Mouse (Mus musculus): ENCODE measurements at regions not wholly inside any gene's neighbourhood (a gene's known extent, or its start where the extent isn't known, plus 50 kb on each side); places are given as distances from the start of the nearest gene placed in this dataset.

DNA sequence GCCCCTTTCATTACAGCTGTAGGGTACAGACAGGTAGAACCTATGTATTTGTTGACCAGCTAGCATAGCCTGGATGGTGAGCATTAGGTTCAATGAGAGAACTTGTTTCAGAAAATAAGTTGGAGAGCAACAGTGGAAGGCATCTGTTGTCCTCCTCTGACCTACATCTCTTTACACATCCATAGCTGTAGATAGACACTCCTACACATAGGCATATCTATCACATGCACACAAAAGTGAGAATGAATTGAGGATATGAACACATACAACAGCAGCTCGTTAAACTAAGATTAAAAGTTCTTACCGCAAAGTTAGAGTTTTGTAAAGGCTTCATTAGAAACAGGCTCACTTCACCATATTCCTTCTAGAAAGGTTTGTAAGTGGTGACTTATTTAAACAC lies 198.1 kb downstream of the Col12a1 start:
- H3K36me3 ChIP-seq (ENCODE audit: control insufficient read depth, insufficient read depth, low read length) = no peaks in the 10 kb centered on the region
- ATAC-seq (ENCODE audit: low FRiP score, low TSS enrichment) (no peak), DNase-seq (ENCODE audit: low spot score) (no peak)
- H3K9me3 ChIP-seq (ENCODE audit: control insufficient read depth, low read length) = no peaks in the 10 kb centered on the region
- no peak overlapping the region for H3K9ac ChIP-seq (ENCODE audit: low read length)
- no peaks in the 10 kb centered on the region for H3K4me1 ChIP-seq (replicated peaks; ENCODE audit: control insufficient read depth, insufficient read depth)
- no peak overlapping the region for H3K27ac ChIP-seq (replicated peaks)
- TF ChIP-seq EP300 (optimal IDR thresholded peaks at IDR 0.05) (no peak), CTCF (IDR thresholded peaks at IDR 0.05; ENCODE audit: low read depth) (no peak)
- WGBS = 94% methylated on average over 2 of the region's 2 CpGs
- H3K27me3 ChIP-seq (ENCODE audit: control insufficient read depth, insufficient read depth, low read length) = no peaks in the 10 kb centered on the region
- H3K4me2 ChIP-seq (replicated peaks; ENCODE audit: low read depth) = no peak overlapping the region
- H3K4me3 ChIP-seq (ENCODE audit: low read depth, low read length) = no peak overlapping the region

DNA sequence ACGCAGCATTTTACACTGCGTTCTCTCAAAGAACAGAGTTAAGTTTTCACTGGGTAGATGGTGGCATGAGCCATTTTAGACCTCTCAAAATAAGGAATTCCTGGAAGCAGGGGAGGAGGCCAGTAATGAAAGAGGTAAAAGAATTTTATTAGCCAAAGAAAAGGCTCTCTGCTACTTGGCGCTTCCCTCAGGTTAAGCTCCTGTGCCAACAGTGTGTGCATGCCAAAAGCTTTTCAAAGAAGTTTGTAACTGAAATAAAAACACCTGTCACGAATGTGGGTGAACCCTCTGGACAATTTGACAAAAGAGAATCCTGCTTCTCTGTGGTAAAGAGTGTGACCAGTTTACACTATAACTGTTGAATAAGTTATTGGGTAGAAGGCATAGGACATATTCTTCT lies 195.6 kb downstream of the Col12a1 start:
- no peak for DNase-seq (ENCODE audit: low spot score)
- no peak overlapping the region for H3K27ac ChIP-seq (replicated peaks)
- H3K4me2 ChIP-seq (replicated peaks; ENCODE audit: low read depth) = no peak overlapping the region
- no peaks in the 10 kb centered on the region for H3K9me3 ChIP-seq (ENCODE audit: control insufficient read depth, low read length)
- no peak for ATAC-seq (ENCODE audit: low FRiP score, low TSS enrichment)
- TF ChIP-seq CTCF (IDR thresholded peaks at IDR 0.05; ENCODE audit: low read depth) = no peak
- TF ChIP-seq EP300 (optimal IDR thresholded peaks at IDR 0.05) = no peak
- no peak overlapping the region for H3K9ac ChIP-seq (ENCODE audit: low read length)
- H3K4me1 ChIP-seq (replicated peaks; ENCODE audit: control insufficient read depth, insufficient read depth) = no peaks in the 10 kb centered on the region
- H3K27me3 ChIP-seq (ENCODE audit: control insufficient read depth, insufficient read depth, low read length) = no peaks in the 10 kb centered on the region
- WGBS = 70% methylated on average over 4 of the region's 4 CpGs
- no peak overlapping the region for H3K4me3 ChIP-seq (ENCODE audit: low read depth, low read length)
- no peaks in the 10 kb centered on the region for H3K36me3 ChIP-seq (ENCODE audit: control insufficient read depth, insufficient read depth, low read length)

DNA sequence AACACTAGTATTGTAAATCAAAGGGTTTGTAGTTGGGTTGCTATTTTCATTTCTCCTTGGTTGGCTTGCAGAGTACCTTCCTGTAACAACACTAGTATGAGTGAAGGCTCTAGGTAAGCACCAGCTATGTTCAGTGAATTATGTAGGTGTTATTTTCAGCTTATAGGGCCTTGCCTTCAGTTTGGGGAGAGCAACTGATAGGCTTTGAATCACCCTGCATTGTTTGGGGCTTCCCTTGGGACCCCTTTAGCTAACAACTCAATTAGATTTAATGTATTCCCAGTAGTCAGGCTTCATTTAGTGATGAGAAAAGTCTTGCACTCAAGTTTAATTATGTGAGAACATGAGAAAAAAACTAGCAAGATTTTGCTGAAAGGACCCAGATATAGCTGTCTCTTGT lies 193.6 kb downstream of the Col12a1 start:
- no peak for DNase-seq (ENCODE audit: low spot score)
- H3K27ac ChIP-seq (replicated peaks) = no peak overlapping the region
- no peak overlapping the region for H3K9ac ChIP-seq (ENCODE audit: low read length)
- no peaks in the 10 kb centered on the region for H3K9me3 ChIP-seq (ENCODE audit: control insufficient read depth, low read length)
- ATAC-seq (ENCODE audit: low FRiP score, low TSS enrichment) = no peak
- no peaks in the 10 kb centered on the region for H3K4me1 ChIP-seq (replicated peaks; ENCODE audit: control insufficient read depth, insufficient read depth)
- H3K4me3 ChIP-seq (ENCODE audit: low read depth, low read length) = no peak overlapping the region
- H3K27me3 ChIP-seq (ENCODE audit: control insufficient read depth, insufficient read depth, low read length) = no peaks in the 10 kb centered on the region
- H3K4me2 ChIP-seq (replicated peaks; ENCODE audit: low read depth) = no peak overlapping the region
- TF ChIP-seq EP300 (optimal IDR thresholded peaks at IDR 0.05) = no peak
- TF ChIP-seq CTCF (IDR thresholded peaks at IDR 0.05; ENCODE audit: low read depth) = no peak
- no peaks in the 10 kb centered on the region for H3K36me3 ChIP-seq (ENCODE audit: control insufficient read depth, insufficient read depth, low read length)

DNA sequence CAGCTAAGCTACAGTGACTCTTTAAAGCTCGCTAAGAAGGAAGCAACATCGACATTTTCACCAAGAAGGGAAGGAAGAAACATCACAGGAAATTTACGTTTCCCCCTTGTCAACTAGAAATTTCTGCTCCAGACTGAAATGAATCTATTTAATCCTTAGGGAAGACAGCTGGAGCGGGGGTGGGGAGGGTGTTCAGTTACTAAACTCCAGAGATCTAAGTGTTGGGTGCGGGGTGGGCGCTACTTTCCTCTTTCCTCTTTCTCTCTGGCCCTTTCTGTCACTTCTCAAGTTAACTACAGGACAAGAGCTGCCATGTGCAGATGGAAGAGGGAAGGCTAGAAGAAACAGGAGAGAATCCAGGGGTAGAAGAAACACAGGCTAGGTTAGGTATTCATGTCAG lies 192.2 kb downstream of the Col12a1 start:
- no peak overlapping the region for H3K4me3 ChIP-seq (ENCODE audit: low read depth, low read length)
- H3K4me1 ChIP-seq (replicated peaks; ENCODE audit: control insufficient read depth, insufficient read depth) = no peaks in the 10 kb centered on the region
- no peaks in the 10 kb centered on the region for H3K9me3 ChIP-seq (ENCODE audit: control insufficient read depth, low read length)
- no peak overlapping the region for H3K4me2 ChIP-seq (replicated peaks; ENCODE audit: low read depth)
- no peaks in the 10 kb centered on the region for H3K27me3 ChIP-seq (ENCODE audit: control insufficient read depth, insufficient read depth, low read length)
- no peak for ATAC-seq (ENCODE audit: low FRiP score, low TSS enrichment)
- H3K36me3 ChIP-seq (ENCODE audit: control insufficient read depth, insufficient read depth, low read length) = no peaks in the 10 kb centered on the region
- no peak overlapping the region for H3K9ac ChIP-seq (ENCODE audit: low read length)
- 43% methylated on average over 6 of the region's 6 CpGs for WGBS
- no peak overlapping the region for H3K27ac ChIP-seq (replicated peaks)
- TF ChIP-seq CTCF (IDR thresholded peaks at IDR 0.05; ENCODE audit: low read depth) (no peak), EP300 (optimal IDR thresholded peaks at IDR 0.05) (no peak)
- no peak for DNase-seq (ENCODE audit: low spot score)

DNA sequence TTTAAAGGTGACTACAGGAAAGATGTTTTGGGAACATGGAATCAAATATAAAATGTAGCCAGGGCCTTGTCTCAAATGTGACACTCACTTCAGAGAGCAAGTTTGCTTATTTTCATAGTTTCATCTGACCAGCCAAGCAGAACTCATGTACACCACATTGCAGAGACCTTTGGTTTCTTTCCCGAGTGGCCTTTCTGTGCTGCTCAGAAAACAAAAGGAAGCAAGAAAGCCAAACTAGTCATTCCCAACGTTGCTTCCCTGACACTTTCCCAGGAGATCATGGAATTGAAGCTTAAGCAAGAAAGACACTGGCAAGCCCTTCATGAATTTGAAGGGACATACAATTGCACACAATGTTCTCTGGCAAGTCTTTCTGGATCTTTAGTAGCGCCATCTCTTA lies 191.3 kb downstream of the Col12a1 start:
- no peaks in the 10 kb centered on the region for H3K9me3 ChIP-seq (ENCODE audit: control insufficient read depth, low read length)
- no peaks in the 10 kb centered on the region for H3K4me1 ChIP-seq (replicated peaks; ENCODE audit: control insufficient read depth, insufficient read depth)
- no peaks in the 10 kb centered on the region for H3K36me3 ChIP-seq (ENCODE audit: control insufficient read depth, insufficient read depth, low read length)
- no peak overlapping the region for H3K4me3 ChIP-seq (ENCODE audit: low read depth, low read length)
- no peaks in the 10 kb centered on the region for H3K27me3 ChIP-seq (ENCODE audit: control insufficient read depth, insufficient read depth, low read length)
- H3K4me2 ChIP-seq (replicated peaks; ENCODE audit: low read depth) = no peak overlapping the region
- ATAC-seq (ENCODE audit: low FRiP score, low TSS enrichment) = no peak
- H3K9ac ChIP-seq (ENCODE audit: low read length) = no peak overlapping the region
- 73% methylated on average over 3 of the region's 3 CpGs for WGBS
- no peak overlapping the region for H3K27ac ChIP-seq (replicated peaks)
- DNase-seq (ENCODE audit: low spot score) = no peak
- TF ChIP-seq CTCF (IDR thresholded peaks at IDR 0.05; ENCODE audit: low read depth) (no peak), EP300 (optimal IDR thresholded peaks at IDR 0.05) (no peak)

All from stomach, postnatal 0 days (tissue).